Mouse (Mus musculus): ENCODE measurements around the gene Oas2. TPM values are rescaled to one million over a fixed set of nuclear protein-coding genes. Genes with fewer than 3 reads are reported as not detected.
"Not testable (repeated sequence)": the region's sequence is repeated elsewhere in the genome, so short reads cannot be mapped to it uniquely, and the experiment has no call there.

Gene Oas2
- 0.43 TPM in 1 of 2 replicates, not detected in the other for polyA plus RNA-seq (2014; fragmentation: Nextera tagmentation; extraction: Ambion mirVana)

DNA sequence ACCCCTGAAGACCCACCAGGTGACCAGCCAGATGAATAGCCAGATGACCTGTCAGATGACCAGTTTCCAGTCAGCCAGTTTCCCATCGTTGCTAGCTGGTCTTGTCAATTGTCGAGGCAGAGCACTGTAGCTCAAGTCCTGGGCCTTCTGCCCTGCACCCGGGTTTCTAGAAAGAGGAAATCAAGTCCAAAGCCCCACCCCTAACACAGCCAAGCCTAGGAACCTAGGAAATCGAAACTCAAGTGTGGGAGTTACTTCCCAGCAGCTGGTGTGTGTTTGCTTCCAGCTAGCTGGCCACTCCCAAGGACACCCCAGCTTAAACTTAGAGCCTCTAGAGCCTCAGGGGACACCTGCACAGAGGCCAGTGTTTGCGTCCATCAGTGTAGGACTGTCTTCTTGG lies at the start of gene Oas2:
TSS of gene Oas2 (minus strand) at position 166 of the 400 bp plus-strand sequence.
- DNase-seq (no peak), ATAC-seq (ENCODE audit: low FRiP score, low TSS enrichment) (no peak)
- H3K9me3 ChIP-seq (ENCODE audit: control insufficient read depth, low read length), result no peaks in the 10 kb centered on the region
- H3K36me3 ChIP-seq (ENCODE audit: control insufficient read depth, insufficient read depth, low read length), result no peaks in the 10 kb centered on the region
- 74% methylated on average over 5 of the region's 5 CpGs for WGBS
- H3K27ac ChIP-seq (replicated peaks; ENCODE audit: low read depth, low read length), result no peak within 1 kb of the TSS
- no peak within 1 kb of the TSS for H3K9ac ChIP-seq (replicated peaks; ENCODE audit: low read length)
- no peak within 1 kb of the TSS for H3K4me2 ChIP-seq (ENCODE audit: low read length)
- no peak within 1 kb of the TSS for H3K4me3 ChIP-seq (replicated peaks; ENCODE audit: low read depth, low read length)
- no peaks in the 10 kb centered on the region for H3K27me3 ChIP-seq (ENCODE audit: control insufficient read depth, insufficient read depth, low read length)
- H3K4me1 ChIP-seq (ENCODE audit: control insufficient read depth, insufficient read depth, low read length), result no peaks in the 10 kb centered on the region

DNA sequence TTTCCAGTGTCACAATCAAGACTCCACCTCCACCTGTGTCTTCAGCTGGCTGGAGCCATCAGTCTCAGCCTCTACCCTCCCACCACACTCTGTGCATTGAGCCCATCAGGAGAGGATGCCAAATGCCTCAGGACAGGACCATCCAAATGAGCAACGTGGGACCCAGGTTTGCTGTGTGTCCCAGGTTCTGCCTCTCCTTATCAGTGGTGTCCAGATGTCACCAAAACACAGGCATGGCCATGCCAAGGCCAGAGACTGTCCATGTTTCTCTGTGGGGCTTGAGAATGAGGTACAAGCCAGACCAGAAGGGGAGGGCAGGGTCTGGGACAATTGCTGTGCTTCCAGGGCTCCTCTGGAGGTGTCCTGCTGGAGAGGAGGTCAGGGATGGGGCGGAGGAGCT lies 49.3 kb upstream of the Oas2 start:
- not testable (repeated sequence) for H3K9ac ChIP-seq (replicated peaks; ENCODE audit: low read length); H3K4me3 ChIP-seq (replicated peaks; ENCODE audit: low read depth, low read length); ATAC-seq (ENCODE audit: low FRiP score, low TSS enrichment); H3K9me3 ChIP-seq (ENCODE audit: control insufficient read depth, low read length); H3K36me3 ChIP-seq (ENCODE audit: control insufficient read depth, insufficient read depth, low read length); H3K4me2 ChIP-seq (ENCODE audit: low read length); H3K27me3 ChIP-seq (ENCODE audit: control insufficient read depth, insufficient read depth, low read length); DNase-seq; H3K27ac ChIP-seq (replicated peaks; ENCODE audit: low read depth, low read length); H3K4me1 ChIP-seq (ENCODE audit: control insufficient read depth, insufficient read depth, low read length)
- WGBS, result 57% methylated on average over 2 of the region's 2 CpGs

DNA sequence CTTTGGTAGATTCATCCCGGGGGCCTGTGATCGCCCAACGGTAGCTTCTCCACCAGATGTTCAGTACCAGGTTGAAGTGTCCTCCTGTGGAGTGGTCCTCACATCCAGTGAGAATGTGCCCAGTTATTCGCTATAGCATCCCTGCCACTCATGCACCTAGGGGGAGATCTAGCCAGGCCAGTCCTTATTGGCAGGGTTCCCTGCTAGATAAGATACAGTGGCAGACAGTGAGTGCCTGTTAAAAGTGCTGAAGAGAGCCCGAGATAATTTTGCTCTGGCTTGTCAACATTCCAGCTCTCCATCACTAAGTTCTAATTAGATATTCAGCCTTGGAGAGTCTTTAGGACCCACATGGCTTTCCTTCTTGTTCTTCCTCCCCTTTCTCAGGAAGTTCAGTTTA lies 48.5 kb upstream of the Oas2 start:
- not testable (repeated sequence) for H3K4me3 ChIP-seq (replicated peaks; ENCODE audit: low read depth, low read length); H3K9me3 ChIP-seq (ENCODE audit: control insufficient read depth, low read length); H3K4me2 ChIP-seq (ENCODE audit: low read length); ATAC-seq (ENCODE audit: low FRiP score, low TSS enrichment); H3K27ac ChIP-seq (replicated peaks; ENCODE audit: low read depth, low read length); H3K27me3 ChIP-seq (ENCODE audit: control insufficient read depth, insufficient read depth, low read length); H3K36me3 ChIP-seq (ENCODE audit: control insufficient read depth, insufficient read depth, low read length); H3K9ac ChIP-seq (replicated peaks; ENCODE audit: low read length); H3K4me1 ChIP-seq (ENCODE audit: control insufficient read depth, insufficient read depth, low read length); DNase-seq
- 78% methylated on average over 5 of the region's 5 CpGs for WGBS

GRCm38 (mm10) chr5:120795480-120796034 lies 45.9 kb upstream of the Oas2 start, which contains the start of gene Oas1e:
Gene Oas1e, minus strand, starts transcription at chr5:120795530.
- H3K27me3 ChIP-seq (ENCODE audit: control insufficient read depth, insufficient read depth, low read length); ATAC-seq (ENCODE audit: low FRiP score, low TSS enrichment); H3K9me3 ChIP-seq (ENCODE audit: control insufficient read depth, low read length); H3K4me3 ChIP-seq (replicated peaks; ENCODE audit: low read depth, low read length); H3K36me3 ChIP-seq (ENCODE audit: control insufficient read depth, insufficient read depth, low read length); H3K27ac ChIP-seq (replicated peaks; ENCODE audit: low read depth, low read length); H3K4me2 ChIP-seq (ENCODE audit: low read length); DNase-seq; H3K4me1 ChIP-seq (ENCODE audit: control insufficient read depth, insufficient read depth, low read length); H3K9ac ChIP-seq (replicated peaks; ENCODE audit: low read length): not testable (repeated sequence)
- 65% methylated on average over 9 of the region's 9 CpGs for WGBS

DNA sequence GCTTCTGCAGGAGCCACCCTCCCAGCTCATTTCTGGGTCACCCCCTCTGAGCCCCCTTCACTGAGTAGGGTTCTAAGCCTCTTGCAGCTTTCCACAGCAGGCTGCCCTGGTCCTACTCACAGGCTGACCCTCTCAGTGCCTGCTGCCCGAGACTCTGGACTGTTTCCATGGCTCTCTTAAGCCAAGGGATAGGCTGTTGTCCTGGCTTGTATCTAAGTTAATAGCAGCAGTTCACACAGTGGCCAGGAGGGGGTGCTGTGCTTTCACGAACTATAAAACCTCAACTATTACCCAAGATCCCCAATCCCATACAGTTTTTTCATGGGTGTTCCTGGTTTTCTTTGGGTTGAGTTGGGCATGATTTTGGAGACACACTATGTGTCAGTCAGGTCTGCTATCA lies 43.4 kb upstream of the Oas2 start:
- 25% methylated on average over 2 of the region's 2 CpGs for WGBS
- Histone ChIP-seq H3K9me3 (ENCODE audit: control insufficient read depth, low read length) (no peaks in the 10 kb centered on the region), H3K27me3 (ENCODE audit: control insufficient read depth, insufficient read depth, low read length) (no peaks in the 10 kb centered on the region), H3K4me2 (ENCODE audit: low read length) (no peak overlapping the region), H3K27ac (replicated peaks; ENCODE audit: low read depth, low read length) (no peak overlapping the region), H3K4me3 (replicated peaks; ENCODE audit: low read depth, low read length) (no peak overlapping the region), H3K36me3 (ENCODE audit: control insufficient read depth, insufficient read depth, low read length) (no peaks in the 10 kb centered on the region), H3K9ac (replicated peaks; ENCODE audit: low read length) (no peak overlapping the region), H3K4me1 (ENCODE audit: control insufficient read depth, insufficient read depth, low read length) (no peaks in the 10 kb centered on the region)
- DNase-seq, result peak; percentile 73
- ATAC-seq (ENCODE audit: low FRiP score, low TSS enrichment), result no peak

DNA sequence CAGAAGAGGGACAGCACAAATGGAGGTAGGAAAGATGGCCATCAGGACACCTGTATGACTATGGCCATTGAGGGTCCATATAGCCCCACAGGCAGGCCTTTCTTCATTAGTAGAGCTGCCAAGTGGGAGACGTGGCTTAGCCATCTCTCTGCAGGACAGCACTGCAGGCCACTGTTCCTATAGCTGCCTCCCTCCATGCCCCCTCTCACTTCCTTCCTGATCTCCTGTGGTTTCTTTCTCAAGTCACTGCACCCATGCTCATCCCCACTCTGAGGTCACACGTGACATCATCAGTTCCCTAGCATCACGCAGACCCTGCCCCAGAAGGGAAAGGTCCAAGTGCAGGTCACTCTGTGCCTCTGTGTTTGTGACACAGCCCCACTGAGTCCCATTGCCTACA lies 37.4 kb upstream of the Oas2 start:
- Histone ChIP-seq H3K36me3 (ENCODE audit: control insufficient read depth, insufficient read depth, low read length) (no peaks in the 10 kb centered on the region), H3K9ac (replicated peaks; ENCODE audit: low read length) (no peak overlapping the region), H3K9me3 (ENCODE audit: control insufficient read depth, low read length) (no peaks in the 10 kb centered on the region), H3K4me2 (ENCODE audit: low read length) (no peak overlapping the region), H3K4me3 (replicated peaks; ENCODE audit: low read depth, low read length) (no peak overlapping the region), H3K4me1 (ENCODE audit: control insufficient read depth, insufficient read depth, low read length) (no peaks in the 10 kb centered on the region), H3K27me3 (ENCODE audit: control insufficient read depth, insufficient read depth, low read length) (no peaks in the 10 kb centered on the region), H3K27ac (replicated peaks; ENCODE audit: low read depth, low read length) (no peak overlapping the region)
- WGBS, result 59% methylated on average over 3 of the region's 3 CpGs
- ATAC-seq (ENCODE audit: low FRiP score, low TSS enrichment), result no peak
- DNase-seq, result no peak

GRCm38 (mm10) chr5:120782446-120782845 lies 32.8 kb upstream of the Oas2 start:
- no peak for ATAC-seq (ENCODE audit: low FRiP score, low TSS enrichment)
- no peak for DNase-seq
- Histone ChIP-seq H3K27me3 (ENCODE audit: control insufficient read depth, insufficient read depth, low read length) (no peaks in the 10 kb centered on the region), H3K4me1 (ENCODE audit: control insufficient read depth, insufficient read depth, low read length) (no peaks in the 10 kb centered on the region), H3K4me3 (replicated peaks; ENCODE audit: low read depth, low read length) (no peak overlapping the region), H3K4me2 (ENCODE audit: low read length) (no peak overlapping the region), H3K36me3 (ENCODE audit: control insufficient read depth, insufficient read depth, low read length) (no peaks in the 10 kb centered on the region), H3K9me3 (ENCODE audit: control insufficient read depth, low read length) (no peaks in the 10 kb centered on the region), H3K27ac (replicated peaks; ENCODE audit: low read depth, low read length) (no peak overlapping the region), H3K9ac (replicated peaks; ENCODE audit: low read length) (no peak overlapping the region)
- WGBS, result 76% methylated on average over 2 of the region's 2 CpGs

- H3K9ac ChIP-seq (replicated peaks; ENCODE audit: low read length), result no peak overlapping the region
- DNase-seq, result no peak
- H3K36me3 ChIP-seq (ENCODE audit: control insufficient read depth, insufficient read depth, low read length), result no peaks in the 10 kb centered on the region
- H3K27me3 ChIP-seq (ENCODE audit: control insufficient read depth, insufficient read depth, low read length), result no peaks in the 10 kb centered on the region
- H3K9me3 ChIP-seq (ENCODE audit: control insufficient read depth, low read length), result no peaks in the 10 kb centered on the region
- H3K27ac ChIP-seq (replicated peaks; ENCODE audit: low read depth, low read length), result no peak overlapping the region
- no peak for ATAC-seq (ENCODE audit: low FRiP score, low TSS enrichment)
- whole genome bisulfite sequencing, result 94% methylated on average over 1 of the region's 1 CpGs
- no peaks in the 10 kb centered on the region for H3K4me1 ChIP-seq (ENCODE audit: control insufficient read depth, insufficient read depth, low read length)
- no peak overlapping the region for H3K4me2 ChIP-seq (ENCODE audit: low read length)
- H3K4me3 ChIP-seq (replicated peaks; ENCODE audit: low read depth, low read length), result no peak overlapping the region
These were observed 32.0 kb upstream of the Oas2 start for GRCm38 (mm10) chr5:120781646-120782045.

GRCm38 (mm10) chr5:120779922-120780321 lies 30.3 kb upstream of the Oas2 start:
- Histone ChIP-seq H3K4me1 (ENCODE audit: control insufficient read depth, insufficient read depth, low read length) (no peaks in the 10 kb centered on the region), H3K36me3 (ENCODE audit: control insufficient read depth, insufficient read depth, low read length) (no peaks in the 10 kb centered on the region), H3K27ac (replicated peaks; ENCODE audit: low read depth, low read length) (no peak overlapping the region), H3K9ac (replicated peaks; ENCODE audit: low read length) (no peak overlapping the region), H3K4me2 (ENCODE audit: low read length) (no peak overlapping the region), H3K4me3 (replicated peaks; ENCODE audit: low read depth, low read length) (no peak overlapping the region), H3K9me3 (ENCODE audit: control insufficient read depth, low read length) (no peaks in the 10 kb centered on the region), H3K27me3 (ENCODE audit: control insufficient read depth, insufficient read depth, low read length) (no peaks in the 10 kb centered on the region)
- no peak for ATAC-seq (ENCODE audit: low FRiP score, low TSS enrichment)
- no peak for DNase-seq
- WGBS, result 65% methylated on average over 3 of the region's 3 CpGs
